Mouse (Mus musculus) bone marrow, adult 2 months (tissue): Measurements from ENCODE around the gene Actr1a. TPM values are rescaled to one million over a fixed set of nuclear protein-coding genes. Genes with fewer than 3 reads are reported as not detected.
A peak's percentile ranks its signal among the peaks of the same experiment; 100 is the strongest.

ENCODE experiments used
- H3K27ac ChIP-seq: fragments of 200-500 bp; 2 replicates; pipeline ENCODE4 v1.5.1; 2012; ENCODE audit warnings: low read depth, mild to moderate bottlenecking, control low read depth, inconsistent platforms, low read length; ENCODE audit not compliant: control insufficient read depth, poor library complexity, insufficient read depth
- H3K4me1 ChIP-seq: fragments of 200-500 bp; 2 replicates; pipeline ENCODE4 v1.6.1; 2011; ENCODE audit warnings: low read length; ENCODE audit not compliant: control insufficient read depth, insufficient read depth
- H3K4me3 ChIP-seq: fragments of 200-500 bp; replicated peaks from 2 replicates; pipeline ENCODE3; 2011; ENCODE audit warnings: mild to moderate bottlenecking, low read depth, low read length, control low read depth; ENCODE audit not compliant: control insufficient read depth
- CTCF ChIP-seq: fragments of 200-500 bp; IDR thresholded peaks from 2 replicates; pipeline ENCODE4 v1.5.1; 2011; ENCODE audit warnings: low read length, control low read depth; ENCODE audit not compliant: control insufficient read depth, insufficient read depth
- POLR2A ChIP-seq: fragments of 200-500 bp; IDR thresholded peaks from 2 replicates; pipeline ENCODE4 v1.6.1; 2011; ENCODE audit warnings: low read depth, mild to moderate bottlenecking, control low read depth, low read length, borderline replicate concordance; ENCODE audit not compliant: control insufficient read depth
- WGBS: fragments of 180-500 bp; shearing (Covaris S2); methylation state at CpG from one replicate; pipeline ENCODE4 v1.1.7; 2018; 5-methylcytosine and 5-hydroxymethylcytosine counted together
- polyA plus RNA-seq: library from polyadenylated mRNA; stranded (reverse); fragments of >200 nt; gene quantifications from 2 replicates; pipeline ENCODE4 v1.2.4, GENCODE M21; 2011; ENCODE audit warnings: low replicate concordance; ENCODE audit not compliant: missing spikeins, insufficient read depth, insufficient read length

Actr1a gene
- polyA plus RNA-seq, 1 experiment: 53.5 TPM

DNA sequence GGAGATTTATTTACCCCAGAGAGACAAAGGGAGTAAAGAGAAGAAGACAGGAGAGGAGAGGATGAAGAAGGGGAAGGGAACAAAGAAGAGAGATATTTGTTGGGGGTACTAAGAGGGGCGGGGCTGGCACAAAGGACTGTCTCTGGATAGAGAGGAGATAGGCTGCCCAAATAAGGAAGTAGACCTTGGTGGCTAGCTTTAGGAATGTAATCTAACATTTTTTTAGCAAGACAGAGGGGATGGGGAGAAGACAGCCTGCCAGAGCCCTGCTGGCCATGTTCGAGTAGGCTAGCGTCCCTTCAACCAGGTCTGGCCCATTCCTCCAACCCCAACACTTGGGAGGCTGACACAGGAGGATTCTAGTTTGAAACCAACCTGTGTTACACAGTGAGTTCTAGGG is 14.0 kb upstream of the Actr1a start:
- TF ChIP-seq POLR2A (no peak), CTCF (no peak)
- 68% methylated on average over 3 of the region's 3 CpGs for WGBS
- no peak overlapping the region for H3K4me3 ChIP-seq
- H3K4me1 ChIP-seq: no peaks in the 10 kb centered on the region
- no peak overlapping the region for H3K27ac ChIP-seq

DNA sequence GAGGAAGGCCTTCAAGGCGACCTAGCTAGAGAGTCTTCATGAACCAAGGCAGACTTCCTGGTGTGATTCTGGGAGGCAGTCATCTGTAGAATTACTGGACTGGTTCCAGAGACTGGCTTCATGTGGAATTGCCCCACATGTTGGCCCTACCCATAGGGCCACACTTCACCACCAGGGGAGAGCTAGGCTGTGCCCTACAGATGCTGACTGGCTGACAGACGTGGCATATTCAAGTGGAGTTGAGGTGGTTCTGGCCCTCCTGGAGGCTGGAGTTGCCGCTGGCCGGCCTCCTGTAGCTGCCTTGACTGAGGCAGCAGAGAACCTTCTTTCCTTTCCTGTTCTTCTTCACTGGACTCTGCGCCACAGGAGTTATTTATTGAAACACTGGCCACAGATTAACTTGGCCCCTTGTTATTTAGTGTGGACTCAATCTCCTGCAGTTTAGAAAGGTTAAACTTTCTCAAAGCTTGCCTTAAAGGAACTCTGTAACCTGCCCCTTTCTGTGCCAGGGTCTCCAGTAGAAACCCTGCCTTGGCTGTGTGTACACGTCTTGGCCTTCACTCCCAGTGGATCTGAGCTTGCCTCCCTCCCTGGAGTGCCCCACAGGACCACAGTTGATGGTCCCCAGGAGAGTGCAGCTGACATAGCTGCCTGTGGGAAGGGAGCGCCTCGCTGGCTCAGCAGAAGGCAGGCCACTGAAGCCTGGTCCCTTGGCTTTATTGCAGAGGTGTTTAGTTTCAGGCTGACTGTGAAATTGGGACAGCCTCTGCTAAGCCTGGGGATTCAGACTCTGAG is 11.2 kb upstream of the Actr1a start:
- Histone ChIP-seq H3K27ac (no peak overlapping the region), H3K4me3 (no peak overlapping the region), H3K4me1 (no peaks in the 10 kb centered on the region)
- WGBS: 78% methylated on average over 8 of the region's 8 CpGs
- TF ChIP-seq CTCF (no peak), POLR2A (no peak)

- TF ChIP-seq CTCF (no peak), POLR2A (no peak)
- H3K4me1 ChIP-seq: no peaks in the 10 kb centered on the region
- WGBS: 83% methylated on average over 1 of the region's 1 CpGs
- no peak overlapping the region for H3K27ac ChIP-seq
- H3K4me3 ChIP-seq: no peak overlapping the region
Measured at GRCm38 (mm10) chr19:46404030-46404429, 8.5 kb upstream of the Actr1a start.

GRCm38 (mm10) chr19:46400558-46400957 is 5.0 kb upstream of the Actr1a start:
- WGBS: 89% methylated on average over 7 of the region's 7 CpGs
- Histone ChIP-seq H3K4me3 (no peak overlapping the region), H3K27ac (no peak overlapping the region), H3K4me1 (no peaks in the 10 kb centered on the region)
- no peak for TF ChIP-seq POLR2A

GRCm38 (mm10) chr19:46399886-46400285 is 4.3 kb upstream of the Actr1a start:
- TF ChIP-seq POLR2A: no peak
- TF ChIP-seq CTCF: no peak
- WGBS: 86% methylated on average over 7 of the region's 7 CpGs
- H3K4me1 ChIP-seq: no peaks in the 10 kb centered on the region
- no peak overlapping the region for H3K27ac ChIP-seq
- no peak overlapping the region for H3K4me3 ChIP-seq

- WGBS: 89% methylated on average over 6 of the region's 6 CpGs
- Histone ChIP-seq H3K27ac (no peak overlapping the region), H3K4me3 (no peak overlapping the region), H3K4me1 (no peaks in the 10 kb centered on the region)
- TF ChIP-seq CTCF (no peak), POLR2A (no peak)
Measured at GRCm38 (mm10) chr19:46399372-46399771, 3.8 kb upstream of the Actr1a start.

DNA sequence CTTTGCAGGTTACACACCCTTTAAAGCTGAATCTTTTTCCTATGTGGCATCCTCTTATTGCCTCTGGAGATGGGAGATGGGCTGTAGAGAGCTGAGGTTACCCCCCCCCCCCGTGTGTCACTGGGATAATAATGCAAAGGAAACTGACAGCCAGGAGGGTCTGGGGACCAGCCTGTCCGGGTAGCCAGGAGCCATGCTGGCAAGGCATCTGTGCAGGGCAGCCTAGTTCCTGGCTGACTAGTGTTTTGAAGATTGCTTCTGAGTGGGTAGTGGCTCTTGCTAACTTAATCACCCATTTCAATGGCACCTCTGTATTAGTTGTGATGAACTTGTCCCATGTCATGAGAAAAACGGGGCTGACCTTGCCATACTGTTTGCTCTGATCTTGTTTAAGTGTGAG is 2.9 kb upstream of the Actr1a start:
- Histone ChIP-seq H3K4me1 (no peaks in the 10 kb centered on the region), H3K27ac (no peak overlapping the region), H3K4me3 (no peak overlapping the region)
- TF ChIP-seq POLR2A (no peak), CTCF (no peak)
- 59% methylated on average over 3 of the region's 3 CpGs for WGBS

GRCm38 (mm10) chr19:46397436-46398001 is 2.0 kb upstream of the Actr1a start:
- Histone ChIP-seq H3K4me3 (peak overlapping the region; percentile 89), H3K27ac (no peak overlapping the region), H3K4me1 (no peaks in the 10 kb centered on the region)
- 2% methylated on average over 19 of the region's 19 CpGs for WGBS
- TF ChIP-seq POLR2A (no peak), CTCF (no peak)
